Mouse (Mus musculus) ZHBTc4 (cell line): ENCODE results near the gene S1pr4.

Source experiments
- DNase-seq: peaks from one replicate; pipeline ENCODE4 v3.0.0-alpha.2; 2011; ENCODE audit warnings: low read depth, low spot score

The S1pr4 gene

GRCm38 (mm10) chr10:81493601-81494220 is 6.2 kb downstream of the S1pr4 start:
- DNase-seq = no peak

GRCm38 (mm10) chr10:81492606-81493240 is 7.2 kb downstream of the S1pr4 start:
- DNase-seq = no peak

- no peak for DNase-seq
Observed at GRCm38 (mm10) chr10:81491018-81491417, 8.9 kb downstream of the S1pr4 start.

GRCm38 (mm10) chr10:81489941-81490340 is 10.0 kb downstream of the S1pr4 start:
- DNase-seq = no peak

GRCm38 (mm10) chr10:81488081-81488480 is 11.9 kb downstream of the S1pr4 start:
- no peak for DNase-seq

- no peak for DNase-seq
Observed at GRCm38 (mm10) chr10:81486496-81486895, 13.4 kb downstream of the S1pr4 start.

- no peak for DNase-seq
Observed at GRCm38 (mm10) chr10:81485479-81486018, 14.4 kb downstream of the S1pr4 start.

- DNase-seq = peak; percentile 43
Observed at GRCm38 (mm10) chr10:81485060-81485449, 14.9 kb downstream of the S1pr4 start.

GRCm38 (mm10) chr10:81484441-81485059 is 15.4 kb downstream of the S1pr4 start:
- no peak for DNase-seq

- peak; percentile 94 for DNase-seq
Observed at GRCm38 (mm10) chr10:81483983-81484382, 15.9 kb downstream of the S1pr4 start.

- peak; percentile 64 for DNase-seq
Observed at GRCm38 (mm10) chr10:81482533-81482889, 17.4 kb downstream of the S1pr4 start, which contains the start of gene Celf5. Gene Celf5, minus strand, starts transcription at chr10:81482709.

- peak; percentile 26 for DNase-seq
Observed at GRCm38 (mm10) chr10:81481605-81482532, 18.1 kb downstream of the S1pr4 start.

- DNase-seq = peak; percentile 58
Observed at GRCm38 (mm10) chr10:81474461-81474860, 25.5 kb downstream of the S1pr4 start.

- DNase-seq = no peak
Observed at GRCm38 (mm10) chr10:81473003-81473451, 26.9 kb downstream of the S1pr4 start.

GRCm38 (mm10) chr10:81472403-81473002 is 27.4 kb downstream of the S1pr4 start:
- no peak for DNase-seq

- DNase-seq = no peak
Observed at GRCm38 (mm10) chr10:81470454-81470853, 29.5 kb downstream of the S1pr4 start.

GRCm38 (mm10) chr10:81469253-81469652 is 30.7 kb downstream of the S1pr4 start:
- no peak for DNase-seq

GRCm38 (mm10) chr10:81467670-81468235 is 32.2 kb downstream of the S1pr4 start:
- no peak for DNase-seq

- no peak for DNase-seq
Observed at GRCm38 (mm10) chr10:81466881-81467280, 33.1 kb downstream of the S1pr4 start.

GRCm38 (mm10) chr10:81466066-81466465 is 33.9 kb downstream of the S1pr4 start:
- peak; percentile 33 for DNase-seq

GRCm38 (mm10) chr10:81465265-81465645 is 34.7 kb downstream of the S1pr4 start:
- DNase-seq = peak; percentile 99
